In the genomic region with DNA sequence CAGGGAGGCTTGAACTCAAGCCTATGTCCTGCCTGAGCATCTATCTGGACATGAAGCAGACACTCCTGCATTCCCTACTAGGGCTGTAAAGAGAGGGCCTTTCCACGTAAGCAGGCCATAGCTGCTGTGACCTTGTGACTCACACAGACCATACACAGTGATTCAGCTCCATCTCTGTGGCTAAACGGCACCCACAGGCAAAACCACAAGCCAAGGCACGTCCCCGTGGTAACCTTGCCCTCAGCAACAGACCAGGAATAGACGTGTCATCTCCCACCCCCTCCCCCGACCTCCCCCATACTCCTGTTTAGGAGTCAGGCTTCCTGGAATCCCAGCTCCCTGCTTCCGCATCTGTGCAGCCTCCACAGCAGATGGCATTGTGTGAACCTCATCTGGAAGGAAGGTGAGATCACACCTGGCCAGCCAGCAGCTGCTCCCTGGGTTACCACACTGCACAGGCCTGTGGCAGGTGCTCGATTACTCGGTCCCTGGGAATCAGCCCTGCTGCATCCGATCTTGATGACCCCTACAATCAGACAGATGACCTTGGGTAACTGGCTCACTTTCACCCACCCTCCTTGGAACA, we compare ENCODE assay signal across 10 mouse cellular contexts.
A peak's percentile ranks its signal among the peaks of the same experiment; 100 is the strongest.
DNase-seq lines count a peak whose midpoint lies in the region; ATAC-seq and TF ChIP-seq lines count a peak whose summit lies in the region.
"Had no signal": no experiment of that assay in that cellular context is flagged by ENCODE, and none has a peak within 500 bp of the region (broad histone marks: within the 10 kb centered on the region; RNA-seq: fewer than 3 reads in every experiment).

No protein-coding gene starts in this region.

- no peaks in the 10 kb centered on the region for H3K36me3 ChIP-seq in kidney, embryonic 16.5 days (ENCODE audit: insufficient read depth, low read length)
- H3K36me3 ChIP-seq in kidney, embryonic 15.5 days = no peaks in the 10 kb centered on the region
- H3K36me3 ChIP-seq: hindbrain, embryonic 15.5 days had no signal

- in situ Hi-C loops in Patski (cut with MboI; ENCODE audit: low pct_unique_long_range_greater_than_20kb) = no loop called here

- H3K4me2 ChIP-seq in kidney, embryonic 16.5 days (replicated peaks; ENCODE audit: low read depth, low read length) = no peak overlapping the region
- no peak overlapping the region for H3K4me2 ChIP-seq in kidney, embryonic 15.5 days
- H3K4me2 ChIP-seq: hindbrain, embryonic 15.5 days had no signal

- no peaks in the 10 kb centered on the region for H3K27me3 ChIP-seq in Patski
- H3K27me3 ChIP-seq in kidney, embryonic 16.5 days (ENCODE audit: insufficient read depth, low read length) = no peaks in the 10 kb centered on the region
- no peaks in the 10 kb centered on the region for H3K27me3 ChIP-seq in kidney, embryonic 15.5 days
- H3K27me3 ChIP-seq: hindbrain, embryonic 15.5 days had no signal

- CTCF ChIA-PET in Patski (lab: Charles Lee) = no interaction called here

- ATAC-seq in Patski = peak; percentile 84
- peak; percentile 86 to 93 for ATAC-seq in hematopoietic stem cell, adult 5-6 weeks (replicated peaks in 1 of 2; ENCODE audit: insufficient read depth in 1 of 2, low FRiP score in 2 of 2, low TSS enrichment in 1 of 2, low read depth in 1 of 2, poor library complexity in 2 of 2, severe bottlenecking in 2 of 2)
- no peak for ATAC-seq in kidney, embryonic 16.5 days (ENCODE audit: low FRiP score, low TSS enrichment)
- no peak for ATAC-seq in kidney, embryonic 15.5 days (replicated peaks; ENCODE audit: low FRiP score)

- H3K9me3 ChIP-seq in kidney, embryonic 16.5 days (ENCODE audit: low read length) = no peaks in the 10 kb centered on the region
- H3K9me3 ChIP-seq in kidney, embryonic 15.5 days (replicated peaks) = no peaks in the 10 kb centered on the region
- H3K9me3 ChIP-seq: hindbrain, embryonic 15.5 days had no signal

- DNase-seq in urinary bladder, adult 2 months (ENCODE audit: low spot score) = peak; percentile 55
- DNase-seq in urinary bladder, postnatal 10 days (ENCODE audit: low spot score) = no peak
- peak; percentile 61 for DNase-seq in Patski (ENCODE audit: low read depth, low spot score)
- peak; percentile 35 for DNase-seq in urinary bladder, postnatal 25 days (ENCODE audit: low spot score)
- DNase-seq in spleen, postnatal 36 days (ENCODE audit: low spot score in 2 of 2) = no peak
- DNase-seq: kidney, postnatal 36 days had no signal

- 34% methylated on average over 10 of the region's 10 CpGs for WGBS in kidney, embryonic 16.5 days
- WGBS in kidney, embryonic 15.5 days = 33% methylated on average over 10 of the region's 10 CpGs

- no peak overlapping the region for H3K4me3 ChIP-seq in kidney, embryonic 16.5 days (ENCODE audit: low read length)
- no peak overlapping the region for H3K4me3 ChIP-seq in kidney, embryonic 15.5 days (replicated peaks)
- H3K4me3 ChIP-seq: hindbrain, embryonic 15.5 days had no signal

- no peak for TF ChIP-seq CTCF in Patski (IDR thresholded peaks at IDR 0.05)

- no peak overlapping the region for H3K9ac ChIP-seq in kidney, embryonic 16.5 days (replicated peaks; ENCODE audit: low read length)
- no peak overlapping the region for H3K9ac ChIP-seq in kidney, embryonic 15.5 days
- H3K9ac ChIP-seq: hindbrain, embryonic 15.5 days had no signal

- POLR2A ChIA-PET in Patski (lab: Charles Lee) = no interaction called here

- H3K27ac ChIP-seq in kidney, embryonic 16.5 days (ENCODE audit: low read length) = no peak overlapping the region
- no peak overlapping the region for H3K27ac ChIP-seq in kidney, embryonic 15.5 days
- H3K27ac ChIP-seq: hindbrain, embryonic 15.5 days had no signal

- H3K4me1 ChIP-seq in kidney, embryonic 16.5 days (ENCODE audit: insufficient read depth, low read length) = peaks cover 6% of the 10 kb centered on the region; the same call in 1 of the 2 replicates
- peaks cover 6% of the 10 kb centered on the region; the same call in 1 of the 2 replicates for H3K4me1 ChIP-seq in kidney, embryonic 15.5 days
- H3K4me1 ChIP-seq: hindbrain, embryonic 15.5 days had no signal

Comparison
In these comparisons a context has a peak if more than half of its experiments do, and no peak if none do; other contexts are left out.
1. DNase-seq: peak in urinary bladder, adult 2 months (single experiment), Patski (single experiment) and urinary bladder, postnatal 25 days (single experiment); none in urinary bladder, postnatal 10 days (single experiment) and spleen, postnatal 36 days (0 of 2).
2. ATAC-seq: peak in Patski (single experiment) and hematopoietic stem cell, adult 5-6 weeks (2 of 2); none in kidney, embryonic 16.5 days (single experiment) and kidney, embryonic 15.5 days (single experiment).